Mouse (Mus musculus) hindbrain, embryonic 15.5 days (tissue): Measurements from ENCODE around the gene Krt83. TPM values are rescaled to one million over a fixed set of nuclear protein-coding genes. Genes with fewer than 3 reads are reported as not detected.

ENCODE experiments used
- ATAC-seq: fragments of 200-750 bp; cut with Nextera tagmentation; 2 replicates; pipeline ENCODE4 v1.8.0; 2017; ENCODE audit warnings: low read depth, moderate number of reproducible peaks, moderate TSS enrichment; ENCODE audit not compliant: low FRiP score
- H3K27ac ChIP-seq: fragments of 300-500 bp; sonication (generic); replicated peaks from 2 replicates; pipeline ENCODE4 v1.5.1; 2015; ENCODE audit warnings: mild to moderate bottlenecking, inconsistent platforms
- H3K27me3 ChIP-seq: fragments of 300-500 bp; sonication (generic); 2 replicates; pipeline ENCODE4 v1.6.1; 2015; ENCODE audit warnings: control low read depth, inconsistent platforms
- H3K36me3 ChIP-seq: fragments of 300-500 bp; sonication (generic); 2 replicates; pipeline ENCODE4 v1.6.1; 2015; ENCODE audit warnings: control low read depth, inconsistent platforms
- H3K4me1 ChIP-seq: fragments of 300-500 bp; sonication (generic); replicated peaks from 2 replicates; pipeline ENCODE4 v1.6.1; 2015; ENCODE audit warnings: control low read depth, inconsistent platforms
- H3K4me2 ChIP-seq: fragments of 300-500 bp; sonication (generic); 2 replicates; pipeline ENCODE4 v1.6.1; 2015; ENCODE audit warnings: moderate library complexity, mild to moderate bottlenecking, inconsistent platforms
- H3K4me3 ChIP-seq: fragments of 300-500 bp; sonication (generic); 2 replicates; pipeline ENCODE4 v1.5.1; 2015; ENCODE audit warnings: mild to moderate bottlenecking, inconsistent platforms
- H3K9ac ChIP-seq: fragments of 300-500 bp; sonication (generic); 2 replicates; pipeline ENCODE4 v1.6.1; 2015; ENCODE audit warnings: inconsistent platforms
- H3K9me3 ChIP-seq: fragments of 300-500 bp; sonication (generic); 2 replicates; pipeline ENCODE4 v1.6.1; 2016; ENCODE audit warnings: control low read depth, inconsistent platforms
- WGBS: fragments of 180-500 bp; shearing (Covaris S2); methylation state at CpG from one replicate; pipeline ENCODE4 v1.1.7; 2015; 5-methylcytosine and 5-hydroxymethylcytosine counted together
- polyA plus RNA-seq: library from polyadenylated mRNA; unstranded; fragments of >200 nt; fragmentation: Nextera tagmentation; extraction: Ambion mirVana; gene quantifications from 2 replicates; pipeline ENCODE4 v1.2.1, GENCODE M21; 2015

Krt83 gene
- polyA plus RNA-seq, 1 experiment from 2014 or later = not detected

- no peak overlapping the region for H3K4me3 ChIP-seq
- no peaks in the 10 kb centered on the region for H3K36me3 ChIP-seq
- H3K4me1 ChIP-seq = no peaks in the 10 kb centered on the region
- H3K27me3 ChIP-seq = no peaks in the 10 kb centered on the region
- H3K27ac ChIP-seq = no peak overlapping the region
- H3K9ac ChIP-seq = no peak overlapping the region
- H3K4me2 ChIP-seq = no peak overlapping the region
- H3K9me3 ChIP-seq = no peaks in the 10 kb centered on the region
- WGBS = 89% methylated on average over 8 of the region's 8 CpGs
- ATAC-seq = no peak
Measured at GRCm38 (mm10) chr15:101495266-101495665, 4.0 kb upstream of the Krt83 start.

GRCm38 (mm10) chr15:101494203-101494602 lies 2.9 kb upstream of the Krt83 start:
- ATAC-seq = no peak
- H3K27me3 ChIP-seq = no peaks in the 10 kb centered on the region
- no peaks in the 10 kb centered on the region for H3K9me3 ChIP-seq
- no peak overlapping the region for H3K27ac ChIP-seq
- WGBS = 53% methylated on average over 1 of the region's 1 CpGs
- H3K4me3 ChIP-seq = no peak overlapping the region
- no peak overlapping the region for H3K4me2 ChIP-seq
- no peaks in the 10 kb centered on the region for H3K4me1 ChIP-seq
- H3K9ac ChIP-seq = no peak overlapping the region
- H3K36me3 ChIP-seq = no peaks in the 10 kb centered on the region

DNA sequence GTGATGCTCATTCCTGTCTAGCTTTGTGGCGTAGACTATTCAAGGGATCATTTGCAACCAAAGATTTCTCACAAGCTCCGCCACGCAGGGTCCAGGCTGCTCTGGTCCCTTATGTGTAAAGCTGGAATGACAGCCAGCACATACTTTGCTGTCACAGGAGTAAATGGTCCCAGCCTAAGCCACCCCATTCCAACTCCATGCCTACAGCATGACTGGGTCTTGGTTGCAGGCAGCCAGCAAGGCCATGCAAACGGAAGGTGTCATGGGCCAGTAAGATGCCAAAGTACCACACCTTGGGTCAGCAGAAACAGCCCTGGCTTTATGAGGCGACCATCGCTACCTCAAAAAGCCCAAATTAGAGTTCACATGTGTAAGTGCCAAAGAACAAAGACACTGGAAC lies 2.4 kb upstream of the Krt83 start:
- Histone ChIP-seq H3K4me2 (no peak overlapping the region), H3K27ac (no peak overlapping the region), H3K9me3 (no peaks in the 10 kb centered on the region), H3K4me3 (no peak overlapping the region), H3K9ac (no peak overlapping the region), H3K36me3 (no peaks in the 10 kb centered on the region), H3K4me1 (no peaks in the 10 kb centered on the region), H3K27me3 (no peaks in the 10 kb centered on the region)
- no peak for ATAC-seq
- WGBS = 96% methylated on average over 6 of the region's 6 CpGs

DNA sequence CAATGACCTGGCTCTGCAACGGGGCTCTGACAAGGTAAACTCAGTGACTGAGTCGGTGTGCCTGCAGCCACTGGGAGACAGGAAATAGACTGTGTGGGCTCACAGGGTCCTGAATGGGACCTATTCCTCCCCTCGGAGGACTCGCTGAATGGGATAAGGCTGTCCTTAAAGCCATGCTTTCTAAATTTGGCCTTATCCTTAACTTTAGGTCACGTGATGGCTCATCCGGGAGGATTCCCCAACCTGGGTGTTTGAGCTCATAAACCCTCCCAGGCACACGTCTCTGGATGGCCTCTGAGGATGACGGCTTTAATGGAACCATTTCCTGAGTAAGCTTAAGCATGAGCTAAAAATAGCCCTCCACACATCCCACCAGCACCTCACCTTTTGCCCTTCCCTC lies 1.4 kb upstream of the Krt83 start:
- no peaks in the 10 kb centered on the region for H3K9me3 ChIP-seq
- whole genome bisulfite sequencing = 75% methylated on average over 8 of the region's 8 CpGs
- no peak for ATAC-seq
- H3K36me3 ChIP-seq = no peaks in the 10 kb centered on the region
- no peak overlapping the region for H3K27ac ChIP-seq
- no peaks in the 10 kb centered on the region for H3K27me3 ChIP-seq
- H3K4me2 ChIP-seq = no peak overlapping the region
- H3K9ac ChIP-seq = no peak overlapping the region
- H3K4me1 ChIP-seq = no peaks in the 10 kb centered on the region
- no peak overlapping the region for H3K4me3 ChIP-seq

- Histone ChIP-seq H3K4me3 (no peak overlapping the region), H3K36me3 (no peaks in the 10 kb centered on the region), H3K27me3 (no peaks in the 10 kb centered on the region), H3K27ac (no peak overlapping the region), H3K4me2 (no peak overlapping the region), H3K9me3 (no peaks in the 10 kb centered on the region), H3K4me1 (no peaks in the 10 kb centered on the region), H3K9ac (no peak overlapping the region)
- 89% methylated on average over 11 of the region's 11 CpGs for WGBS
- no peak for ATAC-seq
Measured at GRCm38 (mm10) chr15:101485911-101486635, 5.2 kb downstream of the Krt83 start.

- no peak overlapping the region for H3K4me2 ChIP-seq
- ATAC-seq = no peak
- 85% methylated on average over 1 of the region's 1 CpGs for WGBS
Measured at GRCm38 (mm10) chr15:101484939-101485338, 6.4 kb downstream of the Krt83 start.

GRCm38 (mm10) chr15:101483646-101484045 lies 7.7 kb downstream of the Krt83 start:
- H3K4me3 ChIP-seq = no peak overlapping the region
- peaks cover 11% of the 10 kb centered on the region for H3K4me1 ChIP-seq
- 0 out of 2 replicates have a peak, but pooled peaks cover under 1% of the 10 kb centered on the region for H3K27me3 ChIP-seq
- no peak overlapping the region for H3K27ac ChIP-seq
- H3K9me3 ChIP-seq = no peaks in the 10 kb centered on the region
- no peak overlapping the region for H3K4me2 ChIP-seq
- ATAC-seq = no peak
- 69% methylated on average over 1 of the region's 1 CpGs for WGBS
- H3K36me3 ChIP-seq = no peaks in the 10 kb centered on the region
- no peak overlapping the region for H3K9ac ChIP-seq

More at GRCm38 (mm10) chr15:101484939-101485338, 6.4 kb downstream of the Krt83 start:
- Histone ChIP-seq H3K27ac (no peak overlapping the region), H3K9me3 (no peaks in the 10 kb centered on the region), H3K36me3 (no peaks in the 10 kb centered on the region), H3K27me3 (no peaks in the 10 kb centered on the region), H3K4me1 (no peaks in the 10 kb centered on the region), H3K4me3 (no peak overlapping the region), H3K9ac (no peak overlapping the region)

GRCm38 (mm10) chr15:101482056-101482455 lies 9.3 kb downstream of the Krt83 start:
- H3K4me3 ChIP-seq = no peak overlapping the region
- H3K27ac ChIP-seq = no peak overlapping the region
- 0 out of 2 replicates have a peak, but pooled peaks cover 3% of the 10 kb centered on the region for H3K27me3 ChIP-seq
- no peak for ATAC-seq
- 40% methylated on average over 4 of the region's 4 CpGs for WGBS
- H3K9me3 ChIP-seq = no peaks in the 10 kb centered on the region
- peaks cover 11% of the 10 kb centered on the region for H3K4me1 ChIP-seq
- H3K36me3 ChIP-seq = no peaks in the 10 kb centered on the region
- H3K4me2 ChIP-seq = no peak overlapping the region
- H3K9ac ChIP-seq = no peak overlapping the region

- H3K4me2 ChIP-seq = peak overlapping the region; percentile 75
- H3K27ac ChIP-seq = no peak overlapping the region
- H3K9me3 ChIP-seq = no peaks in the 10 kb centered on the region
- H3K4me3 ChIP-seq = peak overlapping the region; percentile 27
- 31% methylated on average over 11 of the region's 11 CpGs for WGBS
- ATAC-seq = no peak
- 0 out of 2 replicates have a peak, but pooled peaks cover 3% of the 10 kb centered on the region for H3K27me3 ChIP-seq
- no peaks in the 10 kb centered on the region for H3K36me3 ChIP-seq
- 0 out of 2 replicates have a peak overlapping the region, but pooled peaks have one; percentile 14 for H3K9ac ChIP-seq
- peaks cover 11% of the 10 kb centered on the region for H3K4me1 ChIP-seq
Measured at GRCm38 (mm10) chr15:101479666-101480060, 11.6 kb downstream of the Krt83 start.

GRCm38 (mm10) chr15:101479007-101479665 lies 12.2 kb downstream of the Krt83 start:
- no peak overlapping the region for H3K27ac ChIP-seq
- peak overlapping the region; percentile 75 for H3K4me2 ChIP-seq
- peak overlapping the region; percentile 27 for H3K4me3 ChIP-seq
- no peaks in the 10 kb centered on the region for H3K9me3 ChIP-seq
- WGBS = 10% methylated on average over 31 of the region's 31 CpGs
- 0 out of 2 replicates have a peak overlapping the region, but pooled peaks have one; percentile 14 for H3K9ac ChIP-seq
- 0 out of 2 replicates have a peak, but pooled peaks cover 3% of the 10 kb centered on the region for H3K27me3 ChIP-seq
- H3K36me3 ChIP-seq = no peaks in the 10 kb centered on the region
- no peak for ATAC-seq
- peaks cover 11% of the 10 kb centered on the region for H3K4me1 ChIP-seq

GRCm38 (mm10) chr15:101472952-101473528 lies 18.3 kb downstream of the Krt83 start, which contains the start of gene Krt86:
TSS of gene Krt86 (plus strand) at chr15:101473478.
- Histone ChIP-seq H3K9me3 (no peaks in the 10 kb centered on the region), H3K4me1 (no peaks in the 10 kb centered on the region), H3K9ac (no peak within 1 kb of the TSS), H3K27ac (no peak within 1 kb of the TSS), H3K27me3 (no peaks in the 10 kb centered on the region), H3K4me3 (no peak within 1 kb of the TSS), H3K4me2 (no peak within 1 kb of the TSS), H3K36me3 (no peaks in the 10 kb centered on the region)
- no peak for ATAC-seq
- 41% methylated on average over 10 of the region's 10 CpGs for WGBS

GRCm38 (mm10) chr15:101469093-101469492 lies 22.2 kb downstream of the Krt83 start:
- Histone ChIP-seq H3K36me3 (no peaks in the 10 kb centered on the region), H3K4me1 (no peaks in the 10 kb centered on the region), H3K4me3 (no peak overlapping the region), H3K27me3 (no peaks in the 10 kb centered on the region), H3K9ac (no peak overlapping the region), H3K9me3 (no peaks in the 10 kb centered on the region), H3K4me2 (no peak overlapping the region), H3K27ac (no peak overlapping the region)
- ATAC-seq = no peak
- 92% methylated on average over 4 of the region's 4 CpGs for WGBS
